Mouse (Mus musculus): Measurements from ENCODE around the gene Tmco4. TPM values are rescaled to one million over a fixed set of nuclear protein-coding genes. Genes with fewer than 3 reads are reported as not detected.

The Tmco4 gene
- 1.1 and 1.2 TPM in 2 replicates for polyA plus RNA-seq (2015; fragmentation: Nextera tagmentation; extraction: Ambion mirVana)

GRCm38 (mm10) chr4:138972827-138973718 is at the start of gene Tmco4:
Gene Tmco4 (plus strand): TSS chr4:138972888.
- Histone ChIP-seq H3K4me2 (ENCODE audit: low read length) (peak within 1 kb of the TSS; percentile 83), H3K9me3 (ENCODE audit: control insufficient read depth, low read length) (no peaks in the 10 kb centered on the region), H3K27me3 (replicated peaks; ENCODE audit: control insufficient read depth, insufficient read depth, low read length) (no peaks in the 10 kb centered on the region), H3K4me1 (replicated peaks; ENCODE audit: control insufficient read depth, insufficient read depth, low read length) (peaks cover 7% of the 10 kb centered on the region), H3K27ac (ENCODE audit: low read length) (no peak within 1 kb of the TSS), H3K4me3 (replicated peaks; ENCODE audit: low read length) (peak within 1 kb of the TSS; percentile 49), H3K36me3 (ENCODE audit: control insufficient read depth, insufficient read depth) (no peaks in the 10 kb centered on the region), H3K9ac (replicated peaks; ENCODE audit: low read depth, low read length) (peak within 1 kb of the TSS; percentile 67)
- under 1% methylated on average over 59 of the region's 60 CpGs for WGBS
- ATAC-seq = peak; percentile 67

DNA sequence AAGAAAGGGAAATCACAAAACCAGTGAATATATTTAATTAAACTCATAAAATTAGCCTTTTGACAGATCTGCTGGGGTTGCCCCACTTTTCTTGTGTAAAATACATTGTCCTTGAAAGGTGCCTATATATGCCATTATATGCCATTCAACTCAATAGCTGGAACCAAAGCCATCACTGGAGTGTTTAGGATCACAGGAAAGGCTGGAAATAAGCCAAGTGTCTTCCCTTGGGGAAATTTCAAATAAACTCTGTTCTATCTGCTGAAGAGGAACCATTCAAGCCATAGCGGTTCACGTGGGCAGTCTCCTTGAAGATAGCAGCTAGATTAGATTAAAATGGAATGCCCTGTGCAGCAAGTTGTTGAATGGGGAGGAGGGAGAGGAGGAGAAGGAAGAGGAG is 47.1 kb upstream of the Tmco4 start:
- peaks cover 3% of the 10 kb centered on the region; the same call in 1 of the 2 replicates for H3K4me1 ChIP-seq (replicated peaks; ENCODE audit: control insufficient read depth, insufficient read depth, low read length)
- H3K4me2 ChIP-seq (ENCODE audit: low read length) = no peak overlapping the region
- no peaks in the 10 kb centered on the region for H3K27me3 ChIP-seq (replicated peaks; ENCODE audit: control insufficient read depth, insufficient read depth, low read length)
- no peak overlapping the region for H3K4me3 ChIP-seq (replicated peaks; ENCODE audit: low read length)
- no peak for ATAC-seq
- no peaks in the 10 kb centered on the region for H3K9me3 ChIP-seq (ENCODE audit: control insufficient read depth, low read length)
- H3K36me3 ChIP-seq (ENCODE audit: control insufficient read depth, insufficient read depth) = no peaks in the 10 kb centered on the region
- no peak overlapping the region for H3K27ac ChIP-seq (ENCODE audit: low read length)
- 77% methylated on average over 2 of the region's 2 CpGs for WGBS
- H3K9ac ChIP-seq (replicated peaks; ENCODE audit: low read depth, low read length) = no peak overlapping the region

DNA sequence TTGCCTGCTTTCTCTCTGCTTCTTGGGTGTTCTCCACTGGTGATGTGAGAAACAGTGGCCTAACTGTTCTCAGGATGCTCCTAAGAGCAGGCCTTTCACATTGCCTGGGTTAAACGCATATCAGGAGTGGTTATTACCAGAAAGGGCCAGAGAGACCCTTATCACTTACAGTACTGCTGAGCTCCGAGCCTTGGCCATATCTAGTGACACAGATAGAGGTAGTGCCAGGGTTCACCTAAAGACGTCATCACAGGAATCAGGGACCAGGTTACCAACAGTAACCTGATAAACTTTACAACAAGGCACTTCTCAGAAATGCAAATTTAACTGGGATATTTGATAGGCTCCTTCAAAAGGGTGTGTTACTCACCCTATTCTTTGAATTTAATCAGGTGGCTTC is 38.8 kb upstream of the Tmco4 start:
- Histone ChIP-seq H3K27me3 (replicated peaks; ENCODE audit: control insufficient read depth, insufficient read depth, low read length) (no peaks in the 10 kb centered on the region), H3K4me1 (replicated peaks; ENCODE audit: control insufficient read depth, insufficient read depth, low read length) (no peaks in the 10 kb centered on the region), H3K9me3 (ENCODE audit: control insufficient read depth, low read length) (no peaks in the 10 kb centered on the region), H3K4me3 (replicated peaks; ENCODE audit: low read length) (no peak overlapping the region), H3K36me3 (ENCODE audit: control insufficient read depth, insufficient read depth) (no peaks in the 10 kb centered on the region), H3K27ac (ENCODE audit: low read length) (no peak overlapping the region), H3K4me2 (ENCODE audit: low read length) (no peak overlapping the region), H3K9ac (replicated peaks; ENCODE audit: low read depth, low read length) (no peak overlapping the region)
- WGBS = 76% methylated on average over 3 of the region's 3 CpGs
- no peak for ATAC-seq

DNA sequence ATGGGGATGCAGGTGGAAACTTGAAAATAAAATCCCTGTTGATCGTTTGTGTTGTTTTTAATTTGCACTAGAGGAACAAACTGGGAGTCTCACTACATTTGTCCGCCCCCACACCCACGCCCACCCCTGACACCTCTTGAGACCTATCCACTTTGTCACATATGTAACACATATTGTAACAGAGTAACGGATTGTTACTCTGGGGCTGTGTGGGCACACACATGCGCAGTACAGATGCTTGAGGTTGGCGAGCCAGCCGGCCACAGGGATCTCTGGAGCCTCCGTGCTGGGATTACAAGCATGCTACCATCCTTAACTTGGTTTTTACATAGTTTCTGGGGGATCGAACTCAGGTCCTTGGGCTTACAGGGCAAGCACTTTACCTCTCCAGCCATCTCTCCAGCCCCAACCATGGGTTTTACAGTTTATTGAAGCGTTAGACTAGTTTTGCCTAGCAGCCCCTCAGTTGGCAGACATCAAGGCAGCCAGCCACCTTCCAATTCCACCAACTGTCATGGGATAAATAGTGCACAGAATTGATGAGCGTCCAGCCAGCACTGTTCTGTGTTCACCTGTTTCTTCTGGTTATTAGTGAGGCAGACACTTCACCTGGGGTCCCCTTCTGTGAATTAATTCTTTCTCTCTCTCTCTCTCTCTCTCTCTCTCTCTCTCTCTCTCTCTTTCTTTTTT is 38.1 kb upstream of the Tmco4 start:
- H3K9me3 ChIP-seq (ENCODE audit: control insufficient read depth, low read length) = no peaks in the 10 kb centered on the region
- no peaks in the 10 kb centered on the region for H3K4me1 ChIP-seq (replicated peaks; ENCODE audit: control insufficient read depth, insufficient read depth, low read length)
- WGBS = 78% methylated on average over 11 of the region's 11 CpGs
- H3K27ac ChIP-seq (ENCODE audit: low read length) = no peak overlapping the region
- no peak overlapping the region for H3K9ac ChIP-seq (replicated peaks; ENCODE audit: low read depth, low read length)
- H3K4me3 ChIP-seq (replicated peaks; ENCODE audit: low read length) = no peak overlapping the region
- H3K36me3 ChIP-seq (ENCODE audit: control insufficient read depth, insufficient read depth) = no peaks in the 10 kb centered on the region
- no peak for ATAC-seq
- no peak overlapping the region for H3K4me2 ChIP-seq (ENCODE audit: low read length)
- no peaks in the 10 kb centered on the region for H3K27me3 ChIP-seq (replicated peaks; ENCODE audit: control insufficient read depth, insufficient read depth, low read length)

DNA sequence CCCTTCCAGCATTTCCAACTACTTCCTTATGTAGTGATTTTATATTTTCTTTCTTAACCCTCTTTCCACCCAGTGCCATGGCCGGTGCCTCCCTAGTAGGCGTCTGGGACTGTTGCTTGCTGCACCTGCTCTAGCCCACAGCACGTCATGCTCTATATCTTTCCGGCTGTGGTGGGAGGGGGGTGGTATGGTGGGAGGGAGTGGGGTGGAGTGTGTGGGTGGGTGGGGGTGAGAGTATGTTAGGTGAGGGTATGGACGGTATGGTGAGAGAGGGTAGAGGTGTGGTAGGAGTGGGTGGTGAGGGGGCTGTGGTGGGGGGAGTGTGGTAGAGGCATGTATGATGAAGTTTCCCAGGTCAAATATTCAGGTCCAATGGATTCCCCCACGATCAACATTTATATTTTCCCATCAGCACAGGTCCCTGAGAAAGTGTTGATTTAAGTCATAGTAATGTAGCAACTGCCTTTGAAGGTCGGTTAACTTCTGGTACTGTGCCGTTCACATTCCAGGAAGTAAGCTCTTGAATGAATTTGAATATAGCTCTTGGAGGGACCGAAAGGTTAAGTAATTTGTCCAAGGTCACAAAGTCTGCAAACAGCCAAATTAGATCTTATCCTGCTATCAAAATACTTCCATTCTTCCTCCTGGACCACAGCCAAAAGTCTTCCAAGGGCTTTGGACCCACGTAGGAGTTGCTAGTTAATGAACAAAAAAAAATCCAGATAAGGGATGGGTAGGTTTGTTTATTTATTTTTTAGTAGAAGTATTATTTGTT is 34.0 kb upstream of the Tmco4 start:
- Histone ChIP-seq H3K27me3 (replicated peaks; ENCODE audit: control insufficient read depth, insufficient read depth, low read length) (no peaks in the 10 kb centered on the region), H3K27ac (ENCODE audit: low read length) (no peak overlapping the region), H3K36me3 (ENCODE audit: control insufficient read depth, insufficient read depth) (no peaks in the 10 kb centered on the region), H3K4me3 (replicated peaks; ENCODE audit: low read length) (no peak overlapping the region), H3K9me3 (ENCODE audit: control insufficient read depth, low read length) (no peaks in the 10 kb centered on the region), H3K9ac (replicated peaks; ENCODE audit: low read depth, low read length) (no peak overlapping the region), H3K4me2 (ENCODE audit: low read length) (no peak overlapping the region), H3K4me1 (replicated peaks; ENCODE audit: control insufficient read depth, insufficient read depth, low read length) (no peaks in the 10 kb centered on the region)
- no peak for ATAC-seq
- 74% methylated on average over 10 of the region's 10 CpGs for WGBS

- Histone ChIP-seq H3K36me3 (ENCODE audit: control insufficient read depth, insufficient read depth) (no peaks in the 10 kb centered on the region), H3K9ac (replicated peaks; ENCODE audit: low read depth, low read length) (no peak overlapping the region), H3K4me2 (ENCODE audit: low read length) (no peak overlapping the region), H3K4me1 (replicated peaks; ENCODE audit: control insufficient read depth, insufficient read depth, low read length) (no peaks in the 10 kb centered on the region), H3K9me3 (ENCODE audit: control insufficient read depth, low read length) (no peaks in the 10 kb centered on the region), H3K27me3 (replicated peaks; ENCODE audit: control insufficient read depth, insufficient read depth, low read length) (no peaks in the 10 kb centered on the region), H3K4me3 (replicated peaks; ENCODE audit: low read length) (no peak overlapping the region), H3K27ac (ENCODE audit: low read length) (no peak overlapping the region)
- 67% methylated on average over 4 of the region's 4 CpGs for WGBS
- no peak for ATAC-seq
Measured at GRCm38 (mm10) chr4:138939481-138939880, 33.2 kb upstream of the Tmco4 start.

- Histone ChIP-seq H3K4me2 (ENCODE audit: low read length) (no peak overlapping the region), H3K36me3 (ENCODE audit: control insufficient read depth, insufficient read depth) (no peaks in the 10 kb centered on the region), H3K9me3 (ENCODE audit: control insufficient read depth, low read length) (no peaks in the 10 kb centered on the region), H3K27me3 (replicated peaks; ENCODE audit: control insufficient read depth, insufficient read depth, low read length) (no peaks in the 10 kb centered on the region), H3K27ac (ENCODE audit: low read length) (no peak overlapping the region), H3K9ac (replicated peaks; ENCODE audit: low read depth, low read length) (no peak overlapping the region), H3K4me3 (replicated peaks; ENCODE audit: low read length) (no peak overlapping the region), H3K4me1 (replicated peaks; ENCODE audit: control insufficient read depth, insufficient read depth, low read length) (no peaks in the 10 kb centered on the region)
- WGBS = 40% methylated on average over 7 of the region's 7 CpGs
- no peak for ATAC-seq
Measured at GRCm38 (mm10) chr4:138941401-138941800, 31.3 kb upstream of the Tmco4 start.

DNA sequence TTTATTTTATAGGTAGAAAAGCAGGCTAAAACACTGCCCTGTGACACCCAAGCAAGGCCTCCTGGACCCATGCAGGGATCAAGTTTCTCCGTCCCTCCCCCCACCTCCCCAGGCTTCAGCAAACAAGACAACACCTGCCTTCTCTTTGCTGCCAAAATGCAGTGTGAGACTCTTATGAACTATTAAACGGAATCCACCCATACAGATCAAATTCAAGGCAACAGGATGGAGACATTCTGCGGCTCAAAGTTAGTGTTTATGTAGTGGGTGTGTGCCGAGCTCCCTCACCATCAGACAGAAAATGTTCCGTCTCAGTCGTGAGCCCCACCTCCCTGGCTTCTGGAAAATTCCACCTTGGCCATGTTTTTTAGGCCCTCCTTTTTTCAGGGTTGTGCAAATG is 30.7 kb upstream of the Tmco4 start:
- Histone ChIP-seq H3K9me3 (ENCODE audit: control insufficient read depth, low read length) (no peaks in the 10 kb centered on the region), H3K4me2 (ENCODE audit: low read length) (no peak overlapping the region), H3K9ac (replicated peaks; ENCODE audit: low read depth, low read length) (no peak overlapping the region), H3K4me3 (replicated peaks; ENCODE audit: low read length) (no peak overlapping the region), H3K27me3 (replicated peaks; ENCODE audit: control insufficient read depth, insufficient read depth, low read length) (no peaks in the 10 kb centered on the region), H3K27ac (ENCODE audit: low read length) (no peak overlapping the region), H3K36me3 (ENCODE audit: control insufficient read depth, insufficient read depth) (no peaks in the 10 kb centered on the region), H3K4me1 (replicated peaks; ENCODE audit: control insufficient read depth, insufficient read depth, low read length) (no peaks in the 10 kb centered on the region)
- WGBS = 61% methylated on average over 6 of the region's 6 CpGs
- ATAC-seq = no peak

DNA sequence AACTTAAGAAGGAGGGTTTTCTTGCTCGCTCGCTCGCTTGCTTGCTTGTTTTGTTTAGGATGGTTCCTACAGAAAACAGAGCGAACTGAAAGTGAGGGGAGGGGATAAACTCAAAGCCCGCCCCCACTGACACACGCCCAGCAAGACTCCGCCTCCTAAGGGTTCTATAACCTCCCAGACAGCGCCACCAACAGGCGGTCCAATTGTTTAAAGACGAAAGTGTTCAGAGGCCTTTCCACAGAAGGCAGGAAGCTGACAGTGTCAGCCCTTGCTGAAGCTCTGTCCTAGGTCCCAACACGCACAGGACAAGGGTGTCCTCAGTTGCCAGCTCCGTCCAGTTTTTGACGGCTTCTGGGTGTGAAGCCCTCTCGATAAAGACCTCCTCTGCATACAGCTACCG is 29.0 kb upstream of the Tmco4 start:
- no peak overlapping the region for H3K9ac ChIP-seq (replicated peaks; ENCODE audit: low read depth, low read length)
- H3K9me3 ChIP-seq (ENCODE audit: control insufficient read depth, low read length) = no peaks in the 10 kb centered on the region
- 29% methylated on average over 15 of the region's 15 CpGs for WGBS
- H3K4me2 ChIP-seq (ENCODE audit: low read length) = no peak overlapping the region
- H3K36me3 ChIP-seq (ENCODE audit: control insufficient read depth, insufficient read depth) = no peaks in the 10 kb centered on the region
- no peak overlapping the region for H3K27ac ChIP-seq (ENCODE audit: low read length)
- H3K27me3 ChIP-seq (replicated peaks; ENCODE audit: control insufficient read depth, insufficient read depth, low read length) = no peaks in the 10 kb centered on the region
- ATAC-seq = no peak
- no peak overlapping the region for H3K4me3 ChIP-seq (replicated peaks; ENCODE audit: low read length)
- no peaks in the 10 kb centered on the region for H3K4me1 ChIP-seq (replicated peaks; ENCODE audit: control insufficient read depth, insufficient read depth, low read length)
